Mouse (Mus musculus) midbrain, embryonic 11.5 days (tissue): Measurements from ENCODE around the gene Ap1s3. TPM values are rescaled to one million over a fixed set of nuclear protein-coding genes. Genes with fewer than 3 reads are reported as not detected.

Experiments
- ATAC-seq: fragments of 200-750 bp; cut with Nextera tagmentation; 2 replicates; pipeline ENCODE4 v1.8.0; 2017; ENCODE audit warnings: moderate TSS enrichment, moderate library complexity; ENCODE audit not compliant: low FRiP score
- DNase-seq: peaks from one replicate; pipeline ENCODE4 v3.0.0; 2015; ENCODE audit warnings: low spot score; ENCODE audit errors: missing footprints
- H3K27ac ChIP-seq: fragments of 300-500 bp; sonication (generic); 2 replicates; pipeline ENCODE4 v1.5.1; 2014; ENCODE audit warnings: low read depth, low read length
- H3K27me3 ChIP-seq: fragments of 300-500 bp; sonication (generic); 2 replicates; pipeline ENCODE4 v1.6.1; 2014; ENCODE audit warnings: mild to moderate bottlenecking, low read length, moderate library complexity, mixed read lengths; ENCODE audit not compliant: control insufficient read depth, insufficient read depth
- H3K36me3 ChIP-seq: fragments of 300-500 bp; sonication (generic); 2 replicates; pipeline ENCODE4 v1.6.1; 2014; ENCODE audit warnings: mild to moderate bottlenecking, low read length, moderate library complexity, mixed read lengths; ENCODE audit not compliant: control insufficient read depth, insufficient read depth
- H3K4me1 ChIP-seq: fragments of 300-500 bp; sonication (generic); 2 replicates; pipeline ENCODE4 v1.6.1; 2014; ENCODE audit warnings: low read length; ENCODE audit not compliant: control insufficient read depth, insufficient read depth
- H3K4me2 ChIP-seq: fragments of 300-500 bp; sonication (generic); 2 replicates; pipeline ENCODE4 v1.6.1; 2014; ENCODE audit warnings: mild to moderate bottlenecking, moderate library complexity
- H3K4me3 ChIP-seq: fragments of 300-500 bp; sonication (generic); 2 replicates; pipeline ENCODE4 v1.5.1; 2014; ENCODE audit warnings: low read depth, low read length
- H3K9ac ChIP-seq: fragments of 300-500 bp; sonication (generic); 2 replicates; pipeline ENCODE4 v1.6.1; 2014; ENCODE audit warnings: low read length
- H3K9me3 ChIP-seq: fragments of 300-500 bp; sonication (generic); 2 replicates; pipeline ENCODE4 v1.6.1; 2016; ENCODE audit warnings: low read length; ENCODE audit not compliant: control insufficient read depth
- WGBS: fragments of 180-500 bp; shearing (Covaris S2); extraction: QIAGEN DNeasy Blood & Tissue Kit; methylation state at CpG from one replicate; pipeline ENCODE4 v1.1.7; 2014; 5-methylcytosine and 5-hydroxymethylcytosine counted together
- polyA plus RNA-seq: library from polyadenylated mRNA; unstranded; fragments of >200 nt; fragmentation: Nextera tagmentation; extraction: Ambion mirVana; gene quantifications from 2 replicates; pipeline ENCODE4 v1.2.1, GENCODE M21; 2014

Gene Ap1s3
- polyA plus RNA-seq, 1 experiment from 2014 or later = 0.04 TPM

- Histone ChIP-seq H3K9me3 (no peaks in the 10 kb centered on the region), H3K27ac (no peak overlapping the region), H3K36me3 (no peaks in the 10 kb centered on the region), H3K4me1 (no peaks in the 10 kb centered on the region), H3K4me3 (no peak overlapping the region), H3K4me2 (no peak overlapping the region), H3K27me3 (no peaks in the 10 kb centered on the region), H3K9ac (no peak overlapping the region)
- 92% methylated on average over 1 of the region's 1 CpGs for WGBS
- DNase-seq = no peak
- no peak for ATAC-seq
These were observed 80.7 kb downstream of the Ap1s3 start for GRCm38 (mm10) chr1:79591091-79591490.

GRCm38 (mm10) chr1:79589971-79590763, 81.6 kb downstream of the Ap1s3 start:
- Histone ChIP-seq H3K9me3 (no peaks in the 10 kb centered on the region), H3K4me3 (no peak overlapping the region), H3K36me3 (no peaks in the 10 kb centered on the region), H3K9ac (no peak overlapping the region), H3K27ac (no peak overlapping the region), H3K4me1 (no peaks in the 10 kb centered on the region), H3K27me3 (no peaks in the 10 kb centered on the region), H3K4me2 (no peak overlapping the region)
- ATAC-seq = no peak
- 87% methylated on average over 4 of the region's 4 CpGs for WGBS
- DNase-seq = no peak

- no peak for ATAC-seq
- WGBS = 75% methylated on average over 6 of the region's 6 CpGs
- no peaks in the 10 kb centered on the region for H3K9me3 ChIP-seq
These were observed 82.3 kb downstream of the Ap1s3 start for GRCm38 (mm10) chr1:79589424-79589823.

DNA sequence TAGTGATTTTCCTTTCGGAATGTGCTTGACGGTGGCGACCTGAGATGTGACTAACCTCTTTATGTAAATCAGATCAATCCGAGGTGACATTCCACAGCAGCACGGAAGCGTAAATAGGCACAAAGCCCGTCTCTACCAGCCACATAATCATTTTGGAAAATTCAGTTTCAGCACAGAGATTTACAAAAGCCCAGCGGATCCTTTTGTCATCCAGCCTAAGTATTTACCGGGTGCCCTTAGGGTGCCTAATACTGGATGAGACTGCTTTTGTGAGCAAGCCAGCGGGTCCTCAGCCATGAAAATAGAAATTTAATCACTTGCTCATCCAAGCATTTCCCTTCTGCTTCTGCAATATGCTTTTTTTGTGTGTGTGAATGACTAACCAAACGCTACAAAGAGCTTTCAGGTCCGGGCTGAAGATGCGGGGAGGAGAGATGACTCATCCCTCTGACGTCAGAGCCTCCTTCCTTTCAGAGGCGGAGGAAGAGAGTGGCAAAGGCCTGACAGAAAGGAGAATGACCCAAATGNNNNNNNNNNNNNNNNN, 90.6 kb downstream of the Ap1s3 start:
- ATAC-seq = peak; percentile 96
- WGBS = under 1% methylated on average over 15 of the region's 15 CpGs

More at GRCm38 (mm10) chr1:79589424-79589823, 82.3 kb downstream of the Ap1s3 start:
- no peaks in the 10 kb centered on the region for H3K4me1 ChIP-seq
- no peak overlapping the region for H3K9ac ChIP-seq
- no peak overlapping the region for H3K4me3 ChIP-seq
- no peaks in the 10 kb centered on the region for H3K36me3 ChIP-seq
- no peaks in the 10 kb centered on the region for H3K27me3 ChIP-seq
- no peak for DNase-seq
- no peak overlapping the region for H3K4me2 ChIP-seq
- no peak overlapping the region for H3K27ac ChIP-seq

DNA sequence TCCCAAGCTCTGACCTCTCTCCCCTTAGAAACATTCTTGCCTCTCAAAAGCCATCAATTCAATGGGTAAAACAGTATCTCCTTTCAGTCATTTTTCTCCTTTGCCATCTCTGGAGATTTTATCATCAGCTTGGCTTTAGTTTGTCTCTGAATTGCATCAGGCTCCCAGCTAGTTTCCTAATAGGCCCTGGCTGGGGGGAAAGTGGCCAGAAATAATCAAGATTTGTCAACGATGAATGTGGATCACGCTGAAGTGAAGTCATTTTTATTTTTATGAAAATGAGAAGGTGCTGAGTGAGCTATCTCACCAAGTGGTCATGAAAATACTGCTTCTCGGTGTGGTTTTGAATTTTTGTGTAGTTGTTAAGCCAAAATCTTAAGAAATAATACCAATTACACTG, 94.4 kb downstream of the Ap1s3 start:
- Histone ChIP-seq H3K9me3 (no peaks in the 10 kb centered on the region), H3K4me3 (no peak overlapping the region), H3K9ac (no peak overlapping the region), H3K4me1 (no peaks in the 10 kb centered on the region), H3K4me2 (no peak overlapping the region), H3K27ac (no peak overlapping the region), H3K36me3 (no peaks in the 10 kb centered on the region), H3K27me3 (no peaks in the 10 kb centered on the region)
- DNase-seq (no peak), ATAC-seq (no peak)
- 88% methylated on average over 3 of the region's 3 CpGs for WGBS

More for the DNA sequence above, 90.6 kb downstream of the Ap1s3 start:
- DNase-seq = peak; percentile 95
- no peaks in the 10 kb centered on the region for H3K36me3 ChIP-seq
- no peaks in the 10 kb centered on the region for H3K27me3 ChIP-seq
- H3K4me3 ChIP-seq = peak overlapping the region; percentile 34
- no peaks in the 10 kb centered on the region for H3K9me3 ChIP-seq
- H3K27ac ChIP-seq = peak overlapping the region; percentile 71
- no peaks in the 10 kb centered on the region for H3K4me1 ChIP-seq
- peak overlapping the region; percentile 57 for H3K9ac ChIP-seq
- peak overlapping the region; percentile 54 for H3K4me2 ChIP-seq

GRCm38 (mm10) chr1:79571912-79572311, 99.9 kb downstream of the Ap1s3 start:
- Histone ChIP-seq H3K4me2 (no peak overlapping the region), H3K27ac (no peak overlapping the region), H3K4me3 (no peak overlapping the region), H3K4me1 (no peaks in the 10 kb centered on the region), H3K9ac (no peak overlapping the region), H3K9me3 (no peaks in the 10 kb centered on the region), H3K36me3 (no peaks in the 10 kb centered on the region), H3K27me3 (no peaks in the 10 kb centered on the region)
- peak; percentile 72 for DNase-seq
- ATAC-seq = no peak
- WGBS = 81% methylated on average over 4 of the region's 4 CpGs

DNA sequence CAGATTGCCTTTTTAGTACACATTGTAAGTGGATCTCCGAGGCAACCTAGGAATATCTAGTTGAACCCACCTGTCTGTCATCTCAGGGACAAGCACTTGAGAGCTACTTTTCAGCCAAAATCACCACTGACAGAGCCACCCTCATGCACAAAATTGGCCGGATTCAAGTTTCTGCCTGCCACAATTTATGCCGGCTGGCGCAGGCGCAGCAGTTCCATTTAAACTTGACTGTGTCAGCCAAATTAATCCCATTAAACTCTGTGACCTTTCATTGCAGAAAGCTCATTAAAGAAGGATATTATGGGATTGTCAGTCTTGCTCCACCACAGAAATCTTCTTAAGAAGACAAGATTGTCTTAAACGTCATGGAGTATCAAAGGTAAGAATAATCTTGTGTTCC, 100.6 kb downstream of the Ap1s3 start:
- H3K36me3 ChIP-seq = no peaks in the 10 kb centered on the region
- H3K4me3 ChIP-seq = no peak overlapping the region
- 57% methylated on average over 6 of the region's 6 CpGs for WGBS

GRCm38 (mm10) chr1:79561186-79561585, 110.6 kb downstream of the Ap1s3 start:
- no peak overlapping the region for H3K27ac ChIP-seq
- H3K4me3 ChIP-seq = no peak overlapping the region
- no peaks in the 10 kb centered on the region for H3K9me3 ChIP-seq
- WGBS = 88% methylated on average over 5 of the region's 5 CpGs
- H3K4me1 ChIP-seq = no peaks in the 10 kb centered on the region
- DNase-seq = peak; percentile 77
- no peak for ATAC-seq
- no peaks in the 10 kb centered on the region for H3K27me3 ChIP-seq
- no peaks in the 10 kb centered on the region for H3K36me3 ChIP-seq
- no peak overlapping the region for H3K9ac ChIP-seq
- H3K4me2 ChIP-seq = no peak overlapping the region

More for the DNA sequence above, 100.6 kb downstream of the Ap1s3 start:
- Histone ChIP-seq H3K9me3 (no peaks in the 10 kb centered on the region), H3K9ac (no peak overlapping the region), H3K4me2 (no peak overlapping the region), H3K27me3 (no peaks in the 10 kb centered on the region), H3K4me1 (no peaks in the 10 kb centered on the region), H3K27ac (no peak overlapping the region)
- ATAC-seq (no peak), DNase-seq (peak; percentile 79)
